Mouse (Mus musculus): ENCODE data around the gene Gm35549. TPM values are rescaled to one million over a fixed set of nuclear protein-coding genes. Genes with fewer than 3 reads are reported as not detected.
"Not testable (repeated sequence)": the region's sequence is repeated elsewhere in the genome, so short reads cannot be mapped to it uniquely, and the experiment has no call there.

The Gm35549 gene
- total RNA-seq (2015; ENCODE audit: low replicate concordance) (not detected in 2 replicates), total RNA-seq (2017; ENCODE audit: low replicate concordance) (not detected in 2 replicates)

DNA sequence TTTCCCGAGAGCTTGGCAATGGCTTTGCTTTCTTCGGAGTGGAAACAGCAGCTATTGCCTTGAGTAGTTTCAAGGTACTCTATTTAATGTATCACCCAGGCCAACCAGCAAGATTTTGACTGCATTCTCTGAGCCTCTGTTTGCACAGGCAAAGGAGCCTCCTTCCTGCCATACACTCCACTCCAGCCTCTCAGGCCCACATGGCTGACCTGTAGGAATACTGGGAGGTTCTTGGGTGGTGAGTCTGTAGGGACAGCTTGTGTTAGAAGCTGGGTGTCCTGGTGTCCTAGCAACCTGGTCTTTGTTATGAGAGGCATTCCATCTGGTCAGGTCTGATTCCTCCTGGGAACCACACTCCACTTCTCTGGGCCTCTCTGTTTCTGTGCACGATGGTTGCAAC is at the start of gene Gm35549:
Gene Gm35549 (minus strand): TSS at position 276 of the 400 bp plus-strand sequence.
- ATAC-seq (replicated peaks; ENCODE audit: low FRiP score, poor library complexity, severe bottlenecking), result no peak

DNA sequence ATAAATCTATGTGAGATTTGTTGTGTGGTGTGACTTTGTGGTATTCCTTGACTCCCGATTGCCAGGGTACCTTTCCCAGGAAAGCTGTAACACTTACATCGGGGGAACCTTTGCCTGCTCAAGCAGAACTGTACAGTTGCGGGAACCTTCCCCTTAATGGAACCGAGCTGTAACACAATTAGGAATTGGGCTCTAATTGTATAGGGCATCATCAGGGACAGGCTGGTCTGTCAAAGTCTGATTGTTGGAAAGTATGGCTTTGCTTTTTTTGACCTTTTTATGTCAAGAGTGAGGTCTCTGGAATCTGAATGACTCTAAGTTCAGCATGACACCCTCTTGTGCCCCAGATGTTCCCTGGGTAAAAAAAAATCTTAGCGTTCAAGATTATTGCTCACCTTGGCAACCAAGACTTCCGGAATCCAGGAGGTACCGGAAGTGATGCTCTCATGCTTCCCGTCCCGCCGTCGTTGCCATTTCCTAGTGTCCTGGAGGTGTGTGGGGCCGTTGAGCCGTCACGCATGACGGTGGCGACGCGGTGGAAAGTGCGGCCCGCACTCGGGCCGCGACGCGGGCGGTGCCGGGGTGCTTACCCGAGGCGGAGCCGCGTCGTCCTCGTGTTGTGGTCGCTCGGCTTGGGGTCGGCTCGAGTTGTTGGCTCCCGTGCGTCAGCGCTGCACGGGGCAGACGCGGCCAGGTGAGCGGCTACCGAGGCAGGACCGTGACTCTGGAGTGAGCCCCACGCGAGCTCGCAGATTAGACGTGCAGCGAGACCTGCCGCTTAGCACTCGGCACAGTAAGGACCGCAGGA is 42.7 kb upstream of the Gm35549 start:
- peak; percentile 53 for ATAC-seq (replicated peaks; ENCODE audit: low FRiP score, poor library complexity, severe bottlenecking)

- ATAC-seq (replicated peaks; ENCODE audit: low FRiP score, poor library complexity, severe bottlenecking), result no peak
Measured at GRCm38 (mm10) chr9:122885385-122885784, 41.5 kb upstream of the Gm35549 start, which contains the start of gene Zkscan7. Gene Zkscan7, plus strand, starts transcription at chr9:122885685.

GRCm38 (mm10) chr9:122875145-122875544 is 31.3 kb upstream of the Gm35549 start:
- no peak for ATAC-seq (replicated peaks; ENCODE audit: low FRiP score, poor library complexity, severe bottlenecking)

GRCm38 (mm10) chr9:122874653-122875052 is 30.8 kb upstream of the Gm35549 start:
- no peak for ATAC-seq (replicated peaks; ENCODE audit: low FRiP score, poor library complexity, severe bottlenecking)

DNA sequence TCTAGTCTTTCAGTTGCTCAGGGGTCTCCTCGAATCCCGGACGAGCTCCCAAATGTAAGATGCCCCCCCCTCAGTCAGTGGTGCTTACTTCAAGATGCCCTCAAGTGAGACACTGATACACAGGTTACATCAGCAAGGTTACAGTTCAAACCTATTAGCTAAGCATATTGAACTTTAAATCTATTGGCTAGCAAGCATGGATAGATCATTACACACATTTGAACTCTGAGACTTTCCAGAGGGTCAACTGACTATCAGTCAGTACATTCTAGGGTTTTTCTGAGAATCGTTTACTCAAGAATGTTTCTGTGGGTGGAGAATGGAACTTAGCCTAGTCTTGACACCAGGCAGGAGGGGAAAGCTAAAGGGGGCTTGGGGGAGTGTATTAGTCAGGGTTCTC is 28.8 kb upstream of the Gm35549 start:
- ATAC-seq (replicated peaks; ENCODE audit: low FRiP score, poor library complexity, severe bottlenecking), result no peak

GRCm38 (mm10) chr9:122866192-122866591 is 22.4 kb upstream of the Gm35549 start:
- peak; percentile 22 for ATAC-seq (replicated peaks; ENCODE audit: low FRiP score, poor library complexity, severe bottlenecking)

GRCm38 (mm10) chr9:122865697-122866166 is 21.9 kb upstream of the Gm35549 start, which contains the start of gene Zfp445:
Gene Zfp445, minus strand, starts transcription at chr9:122866006.
- peak; percentile 97 for ATAC-seq (replicated peaks; ENCODE audit: low FRiP score, poor library complexity, severe bottlenecking)

GRCm38 (mm10) chr9:122864848-122865247 is 21.0 kb upstream of the Gm35549 start:
- no peak for ATAC-seq (replicated peaks; ENCODE audit: low FRiP score, poor library complexity, severe bottlenecking)

GRCm38 (mm10) chr9:122863731-122864130 is 19.9 kb upstream of the Gm35549 start:
- ATAC-seq (replicated peaks; ENCODE audit: low FRiP score, poor library complexity, severe bottlenecking), result no peak

DNA sequence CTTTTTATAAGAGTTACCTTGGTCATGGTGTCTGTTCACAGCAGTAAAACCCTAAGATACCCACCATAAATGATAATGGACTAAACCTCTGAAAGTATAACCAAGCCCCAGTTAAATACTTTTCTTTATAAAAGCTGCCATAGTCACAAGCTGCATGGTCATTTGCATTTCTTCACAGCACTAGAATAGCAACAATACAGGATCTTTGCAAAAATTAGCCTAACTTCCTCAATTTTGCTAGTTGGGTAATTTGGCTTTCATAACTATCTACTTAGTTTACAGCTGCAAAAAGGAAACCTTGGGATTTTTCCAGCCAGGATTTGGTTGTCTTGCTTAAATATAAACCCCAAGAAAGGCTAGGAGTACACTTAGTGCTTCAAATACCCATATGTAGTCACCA is 16.9 kb upstream of the Gm35549 start:
- no peak for ATAC-seq (replicated peaks; ENCODE audit: low FRiP score, poor library complexity, severe bottlenecking)

DNA sequence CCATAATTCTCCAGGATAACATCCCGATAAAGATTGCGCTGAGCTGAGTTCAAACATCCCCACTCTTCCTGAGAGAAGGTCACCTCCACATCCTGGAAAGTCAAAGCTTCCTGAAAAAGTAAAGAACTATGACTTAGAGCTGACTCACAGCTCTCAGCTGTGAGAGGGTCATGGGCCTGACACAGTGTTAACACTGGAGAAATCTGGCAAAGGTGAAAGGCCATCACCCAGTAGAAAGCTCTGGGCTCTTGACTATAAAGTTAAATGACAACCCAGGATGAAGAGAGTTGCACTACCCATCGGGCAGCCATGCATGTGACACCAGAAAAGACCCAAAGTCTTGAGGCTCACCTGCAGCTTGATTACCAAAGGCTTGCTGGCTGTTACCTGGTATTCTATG is 12.9 kb upstream of the Gm35549 start:
- no peak for ATAC-seq (replicated peaks; ENCODE audit: low FRiP score, poor library complexity, severe bottlenecking)

DNA sequence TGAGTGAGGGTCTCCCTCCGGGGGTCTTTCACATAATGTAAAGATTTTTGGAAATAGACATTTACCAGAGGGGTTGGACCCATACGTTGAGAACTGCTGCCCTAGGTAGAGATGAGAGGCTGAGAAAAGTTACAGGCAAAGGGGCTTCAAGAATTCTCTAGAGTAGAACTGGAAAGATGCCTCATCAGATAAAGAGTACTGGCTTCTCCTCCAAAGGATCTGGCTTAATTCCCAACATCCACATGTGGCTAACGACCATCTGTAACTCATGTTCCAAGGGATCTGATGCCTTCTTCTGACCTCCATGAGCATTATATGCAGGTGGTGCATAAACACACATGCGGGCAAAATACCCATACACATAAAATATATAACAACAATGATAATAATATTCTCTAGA is 11.8 kb upstream of the Gm35549 start:
- ATAC-seq (replicated peaks; ENCODE audit: low FRiP score, poor library complexity, severe bottlenecking), result no peak

DNA sequence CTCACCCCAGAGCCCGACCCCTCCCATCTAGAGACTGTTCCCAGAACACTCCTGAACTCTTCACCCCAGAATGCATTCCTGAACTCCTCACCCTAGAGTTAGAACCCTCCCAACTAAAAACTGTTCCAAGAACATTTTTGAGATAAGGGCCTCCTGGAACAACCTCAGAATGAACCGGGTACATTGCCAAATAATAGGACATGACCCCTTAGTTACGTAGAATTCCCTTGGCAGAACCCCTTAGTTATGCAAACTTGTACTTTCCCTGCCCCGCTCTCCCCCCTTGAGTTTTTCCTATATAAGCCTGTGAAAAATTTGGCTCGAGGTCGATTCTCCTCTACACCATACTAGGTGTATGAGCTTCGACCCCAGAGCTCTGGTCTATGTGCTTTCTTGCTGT is 11.3 kb upstream of the Gm35549 start:
- not testable (repeated sequence) for ATAC-seq (replicated peaks; ENCODE audit: low FRiP score, poor library complexity, severe bottlenecking)

- ATAC-seq (replicated peaks; ENCODE audit: low FRiP score, poor library complexity, severe bottlenecking), result no peak
Measured at GRCm38 (mm10) chr9:122854526-122854925, 10.7 kb upstream of the Gm35549 start.

DNA sequence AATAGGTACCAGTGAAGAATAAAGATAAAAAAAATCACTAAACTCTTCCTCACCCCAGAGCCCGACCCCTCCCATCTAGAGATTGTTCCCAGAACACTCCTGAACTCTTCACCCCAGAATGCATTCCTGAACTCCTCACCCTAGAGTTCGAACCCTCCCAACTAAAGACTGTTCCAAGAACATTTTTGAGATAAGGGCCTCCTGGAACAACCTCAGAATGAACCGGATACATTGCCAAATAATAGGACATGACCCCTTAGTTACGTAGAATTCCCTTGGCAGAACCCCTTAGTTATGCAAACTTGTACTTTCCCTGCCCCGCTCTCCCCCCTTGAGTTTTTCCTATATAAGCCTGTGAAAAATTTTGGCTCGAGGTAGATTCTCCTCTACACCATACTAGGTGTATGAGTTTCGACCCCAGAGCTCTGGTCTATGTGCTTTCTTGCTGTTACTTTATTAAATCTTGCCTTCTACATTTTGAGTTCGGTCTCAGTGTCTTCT is 4.0 kb upstream of the Gm35549 start:
- not testable (repeated sequence) for ATAC-seq (replicated peaks; ENCODE audit: low FRiP score, poor library complexity, severe bottlenecking)

GRCm38 (mm10) chr9:122846156-122846555 is 2.3 kb upstream of the Gm35549 start:
- ATAC-seq (replicated peaks; ENCODE audit: low FRiP score, poor library complexity, severe bottlenecking), result no peak

DNA sequence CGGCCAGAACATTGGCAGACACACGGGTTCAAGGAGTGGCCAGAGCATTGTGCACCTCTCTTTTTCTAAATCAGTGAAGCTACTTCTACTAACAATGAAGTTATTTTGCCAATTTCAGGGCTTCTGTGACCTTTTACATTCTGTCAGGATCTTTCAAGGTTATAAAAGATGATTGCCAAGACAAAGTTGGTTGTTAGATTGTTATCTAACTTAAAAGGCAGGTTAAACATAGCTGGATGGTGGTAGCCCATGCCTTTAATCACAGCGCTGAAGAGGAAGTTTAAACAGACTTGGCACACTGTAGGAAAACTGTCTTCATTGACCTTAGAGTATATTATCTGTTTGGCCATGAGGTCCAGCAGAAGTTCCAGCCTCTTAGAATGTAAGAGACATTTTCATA is 1.8 kb upstream of the Gm35549 start:
- ATAC-seq (replicated peaks; ENCODE audit: low FRiP score, poor library complexity, severe bottlenecking), result no peak

- ATAC-seq (replicated peaks; ENCODE audit: low FRiP score, poor library complexity, severe bottlenecking), result no peak
Measured at GRCm38 (mm10) chr9:122837680-122838079, 6.2 kb downstream of the Gm35549 start.

GRCm38 (mm10) chr9:122837216-122837615 is 6.6 kb downstream of the Gm35549 start:
- ATAC-seq (replicated peaks; ENCODE audit: low FRiP score, poor library complexity, severe bottlenecking), result no peak

DNA sequence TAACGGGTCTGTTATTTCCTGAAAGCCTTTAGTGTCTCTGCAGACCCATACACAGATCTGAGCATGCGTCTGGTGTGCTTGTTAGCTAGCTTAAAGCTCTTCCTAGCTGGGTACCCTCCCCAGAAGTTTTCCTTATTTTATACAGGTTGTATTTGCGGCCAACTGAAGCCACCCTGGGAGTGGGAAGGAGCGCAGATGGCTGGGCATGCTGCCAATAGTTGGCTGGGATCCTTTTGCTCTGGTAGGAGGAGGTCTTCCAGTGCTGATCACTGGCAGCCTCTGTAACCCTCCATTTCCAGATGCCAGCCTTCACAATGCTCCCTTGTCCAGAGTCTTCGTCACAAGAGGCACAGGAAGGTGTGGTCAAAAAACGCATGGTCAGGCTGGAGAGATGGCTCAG is 7.0 kb downstream of the Gm35549 start:
- ATAC-seq (replicated peaks; ENCODE audit: low FRiP score, poor library complexity, severe bottlenecking), result no peak

All from erythroid progenitor cell, adult 5-6 weeks (primary cell).